Mouse (Mus musculus) granulocyte monocyte progenitor cell, adult 5-6 weeks (primary cell): Measurements from ENCODE around the gene Mylk. TPM values are rescaled to one million over a fixed set of nuclear protein-coding genes. Genes with fewer than 3 reads are reported as not detected.
A peak's percentile ranks its signal among the peaks of the same experiment; 100 is the strongest.

Experiments
- ATAC-seq: replicated peaks from 2 replicates; pipeline ENCODE4 v1.8.0; 2016; ENCODE audit warnings: mild to moderate bottlenecking, moderate TSS enrichment, inconsistent platforms; ENCODE audit not compliant: poor library complexity, severe bottlenecking
- total RNA-seq, 2 experiments: library from RNA; stranded (forward) in 1 of 2; stranded (reverse) in 1 of 2; fragments of 200-712, 200-1000 nt in 1 of 2; fragments of >200 nt in 1 of 2; fragmentation: Nextera tagmentation in 1 of 2; gene quantifications; 2 replicates each; pipeline ENCODE4 v1.2.3; 2014 to 2017

The Mylk gene
- total RNA-seq, 2 experiments from 2014 or later, result 0.17 to 4.3 TPM

DNA sequence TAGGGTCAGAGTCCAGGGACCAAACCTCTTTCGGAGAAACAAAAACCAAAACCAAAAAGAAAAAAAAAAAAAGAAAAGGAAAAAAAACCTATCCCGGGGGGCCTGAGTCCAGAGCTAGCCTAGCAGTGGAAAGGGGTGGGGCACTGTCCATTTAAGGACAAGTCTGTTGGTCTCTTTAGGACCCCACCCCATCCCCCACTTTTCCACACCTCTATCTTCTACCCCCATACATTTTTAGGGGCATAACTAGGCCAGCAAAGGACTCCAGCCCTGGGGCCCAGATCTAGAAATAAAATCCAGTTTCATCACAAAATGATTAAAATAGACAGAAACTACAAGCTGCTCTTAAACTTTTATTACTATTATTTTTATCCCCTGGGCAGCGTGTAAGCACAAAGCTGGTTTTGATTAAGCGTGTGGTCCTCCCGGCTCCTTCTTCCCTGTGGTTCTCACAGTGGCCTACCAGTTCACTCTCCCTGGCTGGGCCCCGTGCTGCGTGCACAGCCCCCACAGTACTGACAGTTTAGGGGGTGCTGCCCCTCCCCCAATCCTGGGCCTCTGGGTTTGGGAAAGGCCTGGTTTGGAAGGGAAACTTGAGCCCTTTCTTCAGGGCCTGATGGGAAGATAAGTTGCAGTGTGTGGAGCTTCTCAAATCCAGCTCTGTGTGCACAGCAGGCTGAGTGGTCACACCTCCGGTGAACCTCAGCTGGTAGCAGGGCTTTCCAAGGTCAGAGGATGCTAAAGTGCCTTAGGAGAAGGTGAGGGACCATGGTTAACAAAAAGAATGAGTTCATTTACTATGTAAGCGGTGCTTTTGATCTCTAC, 190.7 kb downstream of the Mylk start:
- no peak for ATAC-seq

GRCm38 (mm10) chr16:34936339-34936810, 191.4 kb downstream of the Mylk start:
- ATAC-seq, result no peak

DNA sequence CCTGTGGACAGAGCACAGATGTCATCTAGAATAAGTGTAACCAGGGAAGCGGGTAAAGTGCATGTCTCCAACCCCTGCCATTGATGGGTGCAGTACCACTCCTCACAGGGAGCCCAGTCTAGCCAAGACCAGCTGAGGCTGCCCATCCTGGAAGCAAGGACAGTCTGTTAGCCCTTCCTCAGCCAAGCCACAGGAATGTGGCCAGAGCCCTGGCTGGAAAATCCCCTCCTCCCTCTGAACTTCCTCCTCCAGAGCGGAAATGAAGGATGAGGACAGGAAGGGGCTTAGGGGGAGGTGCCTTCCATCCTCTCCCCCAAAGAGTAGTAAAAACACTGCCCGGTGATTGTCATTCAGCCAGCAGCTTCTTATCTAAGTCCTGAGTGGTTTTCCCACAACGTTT, 192.6 kb downstream of the Mylk start:
- peak; percentile 37; the same call in 1 of the 2 replicates for ATAC-seq

DNA sequence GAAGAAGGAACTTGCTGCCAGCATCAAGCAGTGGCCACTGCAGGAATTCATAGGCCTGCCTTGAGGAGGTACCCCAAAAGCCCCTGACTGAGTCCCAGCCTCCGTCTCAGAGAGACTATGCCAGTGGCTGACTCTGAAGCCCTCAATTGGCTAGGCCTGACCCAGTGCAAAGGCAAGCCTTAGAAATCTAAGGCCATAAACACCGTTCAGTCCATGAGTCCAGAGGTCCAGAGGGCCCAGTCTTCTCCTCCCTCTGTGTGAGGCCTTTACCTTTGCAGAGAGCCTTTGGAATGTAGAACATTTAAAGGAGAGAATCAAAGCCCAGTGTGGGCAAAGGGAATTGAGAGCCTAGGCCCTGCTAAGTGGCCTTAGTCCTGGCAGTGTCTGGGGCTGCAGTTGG, 193.2 kb downstream of the Mylk start:
- no peak for ATAC-seq

- ATAC-seq, result no peak
Observed at GRCm38 (mm10) chr16:34939951-34940350, 194.9 kb downstream of the Mylk start.

GRCm38 (mm10) chr16:34940363-34940762, 195.4 kb downstream of the Mylk start:
- ATAC-seq, result no peak

GRCm38 (mm10) chr16:34941915-34942314, 196.9 kb downstream of the Mylk start:
- no peak for ATAC-seq

DNA sequence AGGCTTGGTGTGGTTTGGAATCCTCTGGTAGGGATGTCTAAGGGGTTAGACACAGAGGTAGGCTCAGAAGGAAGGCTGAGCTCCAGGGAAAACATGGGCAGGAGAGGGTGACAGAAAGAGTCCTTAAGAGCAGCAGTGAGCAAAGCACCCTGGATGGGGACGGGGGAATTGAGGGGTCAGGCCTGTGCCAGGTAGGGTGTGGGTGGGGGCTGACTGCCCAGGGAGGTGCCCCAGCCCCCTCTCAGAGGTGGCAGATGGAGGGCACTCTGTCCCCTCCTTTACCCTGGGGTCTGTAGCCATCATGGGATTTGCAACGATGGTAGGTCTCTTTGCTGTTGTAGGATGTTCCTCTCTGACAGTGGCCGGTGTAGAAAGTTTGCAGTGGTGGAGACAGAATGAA, 201.3 kb downstream of the Mylk start:
- ATAC-seq, result no peak

DNA sequence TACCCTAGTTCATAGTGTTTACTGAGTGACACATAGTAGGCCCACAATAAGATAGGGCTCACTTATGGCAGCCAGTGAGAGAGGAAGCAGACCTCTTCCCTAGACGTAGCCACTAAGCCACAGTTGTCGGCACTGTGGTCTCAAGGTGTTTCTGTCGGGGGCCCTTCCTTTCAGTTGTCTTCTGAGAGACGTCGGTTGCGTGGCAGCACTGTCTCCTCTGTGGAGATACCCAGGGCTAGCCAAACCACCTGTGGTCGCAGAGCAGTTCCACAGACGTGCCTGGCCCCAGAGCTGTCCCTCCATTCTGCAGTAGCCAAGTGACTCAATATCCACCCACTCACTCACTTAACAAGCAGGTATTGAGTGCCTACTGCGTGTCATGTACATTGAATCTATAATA, 205.9 kb downstream of the Mylk start:
- peak; percentile 20; the same call in 1 of the 2 replicates for ATAC-seq

GRCm38 (mm10) chr16:34952254-34952653, 207.2 kb downstream of the Mylk start:
- no peak for ATAC-seq

DNA sequence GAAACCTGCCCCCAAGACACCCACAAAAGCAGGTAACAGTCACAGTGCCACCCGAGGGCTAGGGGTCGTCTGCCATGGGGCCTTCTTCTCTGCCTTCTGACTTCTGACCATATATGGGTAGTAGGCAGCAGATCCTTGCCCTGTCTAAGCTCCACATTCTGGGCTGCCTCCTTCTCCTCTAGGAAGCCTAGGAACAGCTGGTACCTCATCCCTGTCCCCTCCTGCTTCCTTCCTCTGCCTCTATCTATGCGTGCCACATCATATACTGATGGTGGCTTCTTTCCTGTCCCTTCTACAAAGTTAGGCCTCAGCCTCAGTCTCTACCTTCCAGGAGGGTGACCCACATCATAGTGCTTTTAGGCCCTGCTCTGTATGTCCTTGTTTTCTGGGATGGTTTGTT, 207.8 kb downstream of the Mylk start:
- no peak for ATAC-seq

GRCm38 (mm10) chr16:34953501-34953900, 208.5 kb downstream of the Mylk start:
- no peak for ATAC-seq

GRCm38 (mm10) chr16:34957487-34958230, 212.6 kb downstream of the Mylk start:
- ATAC-seq, result 0 out of 2 replicates have a peak, but pooled peaks have one; percentile 33

GRCm38 (mm10) chr16:34958667-34959066, 213.7 kb downstream of the Mylk start:
- ATAC-seq, result no peak

DNA sequence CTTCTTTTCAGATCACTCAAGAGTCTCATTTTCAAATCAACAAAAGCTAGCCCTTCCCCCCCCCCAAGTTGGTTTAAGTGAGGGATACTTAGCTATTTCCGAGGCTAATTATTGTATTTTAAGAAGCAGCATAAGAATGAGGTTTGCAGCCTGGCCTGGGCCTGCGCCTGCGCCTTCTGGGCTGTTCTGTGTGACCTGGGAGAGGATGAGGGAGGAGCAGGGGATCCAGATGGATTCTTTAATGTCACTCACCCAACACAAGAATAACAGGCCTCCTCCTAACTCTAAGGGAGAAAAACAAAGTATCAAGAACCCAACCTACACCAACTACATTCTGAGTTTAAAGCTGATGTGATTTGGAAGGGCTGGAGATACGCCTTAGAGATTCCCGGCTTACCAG, 214.3 kb downstream of the Mylk start:
- no peak for ATAC-seq

DNA sequence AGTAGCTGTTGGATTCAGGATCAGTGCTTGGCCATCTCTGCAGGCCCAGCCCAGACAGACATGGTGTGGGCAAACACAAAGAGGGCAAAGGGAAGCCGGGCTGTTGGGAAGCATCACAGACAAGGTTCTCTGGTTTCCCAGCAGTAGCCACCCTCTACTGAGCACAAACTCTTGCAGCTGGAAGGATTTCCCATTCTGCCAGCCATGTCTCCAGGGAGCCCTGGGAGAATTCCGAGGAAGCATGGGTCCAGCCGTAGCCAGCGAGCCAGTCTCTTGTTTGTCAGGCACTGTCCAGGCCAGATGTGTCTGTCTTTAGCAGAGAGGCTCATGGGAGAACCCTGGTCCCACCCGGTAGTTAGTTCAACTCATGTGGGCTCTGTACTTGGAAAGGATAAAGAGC, 215.2 kb downstream of the Mylk start:
- ATAC-seq, result no peak

DNA sequence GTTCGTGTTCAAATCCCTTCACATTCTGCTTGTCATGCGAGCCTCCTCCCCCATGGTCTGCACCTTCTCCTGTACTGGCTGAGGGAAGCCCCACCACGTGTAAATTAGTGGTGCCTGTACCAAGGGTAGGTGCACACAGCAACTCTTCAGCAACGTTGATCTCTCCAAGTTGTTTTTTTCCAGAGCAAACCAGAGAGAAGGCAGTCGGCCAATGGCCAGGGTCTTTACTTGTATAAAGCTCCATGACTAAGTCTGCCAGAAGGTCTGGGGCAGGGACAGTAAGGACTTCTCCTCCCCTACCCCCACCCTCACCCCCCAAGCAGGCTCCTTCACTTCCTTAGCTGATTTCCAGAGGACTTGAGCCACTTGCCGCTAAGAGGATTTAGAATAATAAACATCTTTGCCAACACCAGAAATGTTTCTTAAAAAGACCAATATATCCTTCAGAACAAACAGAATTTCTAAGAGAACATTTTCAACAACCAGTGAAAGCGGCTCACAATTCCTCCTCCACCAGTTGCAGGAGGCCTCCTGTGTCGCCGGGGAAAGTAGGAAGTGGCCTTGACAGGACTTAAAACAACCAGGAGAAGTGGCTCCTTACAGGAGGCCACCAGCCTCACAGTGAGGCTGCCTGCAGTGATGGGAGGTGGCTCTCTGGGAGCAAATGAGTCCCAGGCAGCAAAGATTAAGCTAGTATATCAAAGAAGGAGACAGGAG, 216.0 kb downstream of the Mylk start:
- no peak for ATAC-seq

- ATAC-seq, result no peak
Observed at GRCm38 (mm10) chr16:34962322-34962721, 217.3 kb downstream of the Mylk start.

GRCm38 (mm10) chr16:34963008-34963407, 218.0 kb downstream of the Mylk start:
- no peak for ATAC-seq

GRCm38 (mm10) chr16:34966620-34967081, 221.6 kb downstream of the Mylk start:
- ATAC-seq, result no peak
